Mouse (Mus musculus) C2C12 (cell line): Measurements from ENCODE around the gene Srsf2.

Source experiments
- CEBPB ChIP-seq: IDR thresholded peaks from one replicate; pipeline ENCODE4 v1.6.1; 2011; ENCODE audit warnings: low read depth, mild to moderate bottlenecking, control low read depth, moderate library complexity
- CTCF ChIP-seq: IDR thresholded peaks from one replicate; pipeline ENCODE4 v1.5.1; 2011; ENCODE audit not compliant: control insufficient read depth, insufficient read depth, insufficient read length
- MAX ChIP-seq: IDR thresholded peaks from one replicate; pipeline ENCODE4 v1.6.1; 2011; ENCODE audit warnings: mild to moderate bottlenecking, control low read depth

DNA sequence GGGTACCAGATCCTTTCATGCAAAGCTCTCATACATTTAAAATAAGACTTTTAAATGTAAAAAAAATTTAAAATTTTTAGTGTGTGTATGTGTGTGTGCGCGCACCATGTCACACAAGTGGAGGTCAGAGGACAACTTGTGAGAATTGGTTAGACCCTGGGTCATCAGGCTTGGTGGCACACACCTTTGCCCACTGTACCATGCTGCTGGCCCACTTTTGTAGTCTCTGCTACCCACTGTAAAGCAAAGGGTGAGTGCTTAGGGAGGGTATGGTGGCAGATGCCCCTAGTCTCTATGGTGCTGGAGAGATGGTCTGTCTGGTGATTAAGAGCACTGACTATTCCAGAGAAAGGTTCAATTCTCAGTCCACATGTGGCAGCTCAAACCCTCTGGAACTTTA, 29.6 kb downstream of the Srsf2 start:
- TF ChIP-seq CTCF = no peak
- TF ChIP-seq CEBPB = no peak
- TF ChIP-seq MAX = no peak
